Mouse (Mus musculus) large intestine, adult 2 months (tissue): ENCODE results near the gene Srms. TPM values are rescaled to one million over a fixed set of nuclear protein-coding genes. Genes with fewer than 3 reads are reported as not detected.
"Not testable (repeated sequence)": the region's sequence is repeated elsewhere in the genome, so short reads cannot be mapped to it uniquely, and the experiment has no call there.

ENCODE experiments used
- DNase-seq: peaks from one replicate; pipeline ENCODE4 v3.0.0-alpha.2; 2012; ENCODE audit warnings: low read depth, low spot score
- WGBS: fragments of 180-500 bp; shearing (Covaris S2); methylation state at CpG from one replicate; pipeline ENCODE4 v1.1.7; 2018; 5-methylcytosine and 5-hydroxymethylcytosine counted together
- polyA plus RNA-seq: library from polyadenylated mRNA; depleted of rRNA; stranded (reverse); fragments of >200 nt; gene quantifications from 2 replicates; pipeline ENCODE4 v1.2.3, GENCODE M21; 2012

Gene Srms
- polyA plus RNA-seq, 1 experiment, result 0.87 TPM

GRCm38 (mm10) chr2:181224994-181225393 lies 12.0 kb upstream of the Srms start:
- 77% methylated on average over 2 of the region's 2 CpGs for WGBS
- no peak for DNase-seq

GRCm38 (mm10) chr2:181220361-181220760 lies 7.4 kb upstream of the Srms start:
- no peak for DNase-seq

GRCm38 (mm10) chr2:181219538-181220216 lies 6.7 kb upstream of the Srms start, which contains the start of gene Fndc11:
Gene Fndc11, plus strand, starts transcription at chr2:181220013.
- WGBS, result 2% methylated on average over 25 of the region's 25 CpGs
- DNase-seq, result no peak

More at GRCm38 (mm10) chr2:181220361-181220760, 7.4 kb upstream of the Srms start:
- WGBS, result 50% methylated on average over 2 of the region's 2 CpGs

- WGBS, result 71% methylated on average over 5 of the region's 5 CpGs
- DNase-seq, result no peak
These were observed 6.0 kb upstream of the Srms start for GRCm38 (mm10) chr2:181218881-181219485.

- no peak for DNase-seq
- WGBS, result 88% methylated on average over 6 of the region's 6 CpGs
These were observed 3.1 kb upstream of the Srms start for GRCm38 (mm10) chr2:181216037-181216436.

GRCm38 (mm10) chr2:181212389-181213020 lies 480 bp downstream of the Srms start:
- 3% methylated on average over 34 of the region's 34 CpGs for WGBS
- DNase-seq, result no peak

- no peak for DNase-seq
- WGBS, result 37% methylated on average over 9 of the region's 9 CpGs
These were observed 6.9 kb downstream of the Srms start for GRCm38 (mm10) chr2:181206118-181206517.

GRCm38 (mm10) chr2:181205678-181206077 lies 7.3 kb downstream of the Srms start:
- 84% methylated on average over 5 of the region's 5 CpGs for WGBS

GRCm38 (mm10) chr2:181202886-181203285 lies 10.1 kb downstream of the Srms start:
- DNase-seq, result no peak
- WGBS, result 34% methylated on average over 6 of the region's 6 CpGs

More at GRCm38 (mm10) chr2:181205678-181206077, 7.3 kb downstream of the Srms start:
- no peak for DNase-seq

- no peak for DNase-seq
- 56% methylated on average over 3 of the region's 3 CpGs for WGBS
These were observed 10.6 kb downstream of the Srms start, which contains the start of gene Ptk6 for GRCm38 (mm10) chr2:181202422-181202821. Gene Ptk6, minus strand, starts transcription at chr2:181202789.

GRCm38 (mm10) chr2:181201606-181202005 lies 11.4 kb downstream of the Srms start:
- no peak for DNase-seq
- WGBS, result 34% methylated on average over 3 of the region's 3 CpGs

GRCm38 (mm10) chr2:181196628-181197300 lies 16.2 kb downstream of the Srms start:
- no peak for DNase-seq

GRCm38 (mm10) chr2:181193044-181193443 lies 19.9 kb downstream of the Srms start:
- no peak for DNase-seq
- WGBS, result 73% methylated on average over 3 of the region's 3 CpGs

More at GRCm38 (mm10) chr2:181196628-181197300, 16.2 kb downstream of the Srms start:
- WGBS, result 52% methylated on average over 4 of the region's 4 CpGs

GRCm38 (mm10) chr2:181191936-181192335 lies 21.0 kb downstream of the Srms start:
- DNase-seq, result no peak
- 71% methylated on average over 4 of the region's 4 CpGs for WGBS

- not testable (repeated sequence) for DNase-seq
- 58% methylated on average over 4 of the region's 4 CpGs for WGBS
These were observed 21.6 kb downstream of the Srms start for GRCm38 (mm10) chr2:181191385-181191784.

- no peak for DNase-seq
- 68% methylated on average over 1 of the region's 1 CpGs for WGBS
These were observed 23.7 kb downstream of the Srms start for GRCm38 (mm10) chr2:181189321-181189720.

- no peak for DNase-seq
- WGBS, result 31% methylated on average over 2 of the region's 2 CpGs
These were observed 24.3 kb downstream of the Srms start for GRCm38 (mm10) chr2:181188681-181189080.

- 1% methylated on average over 62 of the region's 64 CpGs for WGBS
These were observed 25.6 kb downstream of the Srms start, which contains the start of gene Ppdpf for GRCm38 (mm10) chr2:181187121-181188000. Gene Ppdpf, plus strand, starts transcription at chr2:181187247.

GRCm38 (mm10) chr2:181186635-181187034 lies 26.4 kb downstream of the Srms start:
- under 1% methylated on average over 14 of the region's 14 CpGs for WGBS
- DNase-seq, result no peak

More at GRCm38 (mm10) chr2:181187121-181188000, 25.6 kb downstream of the Srms start, which contains the start of gene Ppdpf:
- peak; percentile 89 for DNase-seq
